Mouse (Mus musculus) thymus, adult 2 months (tissue): Measurements from ENCODE around the gene Oosp3. TPM values are rescaled to one million over a fixed set of nuclear protein-coding genes. Genes with fewer than 3 reads are reported as not detected.

Experiments used
- DNase-seq: peaks from one replicate; pipeline ENCODE4 v3.0.0; 2021
- H3K27ac ChIP-seq: fragments of 200-500 bp; 2 replicates; pipeline ENCODE4 v1.5.1; 2012; ENCODE audit warnings: low read length, control low read depth; ENCODE audit not compliant: control insufficient read depth, insufficient read depth
- H3K27me3 ChIP-seq: fragments of 200-500 bp; 2 replicates; pipeline ENCODE4 v1.6.1; 2012; ENCODE audit warnings: mild to moderate bottlenecking, low read length, moderate library complexity, mixed read lengths; ENCODE audit not compliant: control insufficient read depth, insufficient read depth
- H3K36me3 ChIP-seq: fragments of 200-500 bp; 2 replicates; pipeline ENCODE4 v1.6.1; 2012; ENCODE audit warnings: mild to moderate bottlenecking, low read length, moderate library complexity; ENCODE audit not compliant: control insufficient read depth, insufficient read depth
- H3K4me1 ChIP-seq: fragments of 200-500 bp; replicated peaks from 2 replicates; pipeline ENCODE4 v1.6.1; 2012; ENCODE audit warnings: low read length; ENCODE audit not compliant: control insufficient read depth, insufficient read depth
- H3K4me3 ChIP-seq: fragments of 200-500 bp; 2 replicates; pipeline ENCODE4 v1.5.1; 2012; ENCODE audit warnings: mild to moderate bottlenecking, low read length, control low read depth, moderate library complexity; ENCODE audit not compliant: control insufficient read depth, insufficient read depth
- CTCF ChIP-seq: fragments of 200-500 bp; IDR thresholded peaks from 2 replicates; pipeline ENCODE4 v1.5.1; 2012; ENCODE audit warnings: mild to moderate bottlenecking, control low read depth, low read length, moderate library complexity, borderline replicate concordance; ENCODE audit not compliant: control insufficient read depth, poor library complexity, insufficient read depth; ENCODE audit errors: extremely low read depth
- POLR2A ChIP-seq: fragments of 200-500 bp; IDR thresholded peaks from 2 replicates; pipeline ENCODE4 v1.6.1; 2012; ENCODE audit warnings: mild to moderate bottlenecking, low read length, control low read depth, moderate library complexity; ENCODE audit not compliant: control insufficient read depth, poor library complexity, insufficient read depth; ENCODE audit errors: extremely low read depth
- WGBS: fragments of 180-500 bp; shearing (Covaris S2); methylation state at CpG from one replicate; pipeline ENCODE4 v1.1.7; 2018; 5-methylcytosine and 5-hydroxymethylcytosine counted together
- polyA plus RNA-seq: library from polyadenylated mRNA; depleted of rRNA; stranded (reverse); fragments of >200 nt; gene quantifications from 2 replicates; pipeline ENCODE4 v1.2.3, GENCODE M21; 2012; rRNA removed

Oosp3 gene
- polyA plus RNA-seq, 1 experiment = not detected

GRCm38 (mm10) chr19:11736455-11736854 is 39.6 kb downstream of the Oosp3 start:
- no peak for TF ChIP-seq CTCF
- TF ChIP-seq POLR2A = no peak
- WGBS = 64% methylated on average over 1 of the region's 1 CpGs

GRCm38 (mm10) chr19:11745680-11746079 is 48.8 kb downstream of the Oosp3 start:
- no peaks in the 10 kb centered on the region for H3K36me3 ChIP-seq
- TF ChIP-seq POLR2A = no peak
- no peak for TF ChIP-seq CTCF
- no peak for DNase-seq
- H3K27ac ChIP-seq = no peak overlapping the region
- H3K27me3 ChIP-seq = no peaks in the 10 kb centered on the region
- H3K4me1 ChIP-seq = no peaks in the 10 kb centered on the region
- no peak overlapping the region for H3K4me3 ChIP-seq

More at GRCm38 (mm10) chr19:11736455-11736854, 39.6 kb downstream of the Oosp3 start:
- H3K4me3 ChIP-seq = no peak overlapping the region
- DNase-seq = no peak
- H3K4me1 ChIP-seq = no peaks in the 10 kb centered on the region
- H3K27me3 ChIP-seq = no peaks in the 10 kb centered on the region
- H3K27ac ChIP-seq = no peak overlapping the region
- no peaks in the 10 kb centered on the region for H3K36me3 ChIP-seq

- TF ChIP-seq POLR2A (no peak), CTCF (no peak)
- H3K4me1 ChIP-seq = no peaks in the 10 kb centered on the region
- no peaks in the 10 kb centered on the region for H3K27me3 ChIP-seq
- H3K27ac ChIP-seq = no peak within 1 kb of the TSS
- WGBS = 97% methylated on average over 2 of the region's 2 CpGs
- H3K4me3 ChIP-seq = no peak within 1 kb of the TSS
- no peak for DNase-seq
- no peaks in the 10 kb centered on the region for H3K36me3 ChIP-seq
Observed at GRCm38 (mm10) chr19:11747298-11747697, 50.4 kb downstream of the Oosp3 start, which contains the start of gene Gif. Gene Gif (plus strand): TSS chr19:11747554.

Other genes starting within 250 kb of the Oosp3 start
- 4.5 and 6.2 TPM in 2 replicates for gene Ms4a6c, start 227.7 kb upstream of the Oosp3 start, polyA plus RNA-seq
- gene Gm8369, start 211.1 kb upstream of the Oosp3 start, polyA plus RNA-seq = 5.2 and 6.3 TPM in 2 replicates
- 41.7 and 46.9 TPM in 2 replicates for gene Ms4a6b, start 180.5 kb upstream of the Oosp3 start, polyA plus RNA-seq
- gene Ms4a4d, start 160.3 kb upstream of the Oosp3 start, polyA plus RNA-seq = 2.1 and 4.0 TPM in 2 replicates
- 4.2 and 9.4 TPM in 2 replicates for gene Ms4a6d, start 92.2 kb upstream of the Oosp3 start, polyA plus RNA-seq
- not detected in 2 replicates for gene Ms4a2, start 73.3 kb upstream of the Oosp3 start, polyA plus RNA-seq
- 0.59 and 0.80 TPM in 2 replicates for gene Ms4a3, start 56.2 kb upstream of the Oosp3 start, polyA plus RNA-seq
- not detected in 2 replicates for gene Oosp2, start 36.5 kb upstream of the Oosp3 start, polyA plus RNA-seq
- gene Oosp1, start 5.9 kb upstream of the Oosp3 start, polyA plus RNA-seq = 0.11 and 0.84 TPM in 2 replicates
- gene Gif, start 50.5 kb downstream of the Oosp3 start, polyA plus RNA-seq = 0.08 and 0.18 TPM in 2 replicates
- gene Mrpl16, start 73.3 kb downstream of the Oosp3 start, polyA plus RNA-seq = 8.9 and 10.6 TPM in 2 replicates
- 2.2 and 2.4 TPM in 2 replicates for gene Stx3, start 122.3 kb downstream of the Oosp3 start, polyA plus RNA-seq
- gene Olfr1417, start 142.2 kb downstream of the Oosp3 start, polyA plus RNA-seq = not detected in 2 replicates
- not detected in 2 replicates for gene Olfr1418, start 164.0 kb downstream of the Oosp3 start, polyA plus RNA-seq
- 0.11 TPM in 1 of 2 replicates, not detected in the other for gene Olfr1419, start 178.1 kb downstream of the Oosp3 start, polyA plus RNA-seq
- not detected in 2 replicates for gene Olfr1420, start 189.5 kb downstream of the Oosp3 start, polyA plus RNA-seq
- gene Patl1, start 215.3 kb downstream of the Oosp3 start, polyA plus RNA-seq = 28.1 and 34.4 TPM in 2 replicates